Mouse (Mus musculus) adrenal gland, postnatal 25 days (tissue): ENCODE data around the gene Nup85. TPM values are rescaled to one million over a fixed set of nuclear protein-coding genes. Genes with fewer than 3 reads are reported as not detected.

Experiments used
- DNase-seq: peaks from one replicate; pipeline ENCODE4 v3.0.0; 2021; ENCODE audit warnings: mixed read lengths
- total RNA-seq: library from RNA; stranded (reverse); gene quantifications from 2 replicates; pipeline ENCODE4 v1.2.3, GENCODE M21; 2021

Nup85 gene
- total RNA-seq, 1 experiment from 2014 or later, result 54.0 TPM

- no peak for DNase-seq
These were observed 50.3 kb downstream of the Nup85 start for GRCm38 (mm10) chr11:115614346-115615107.

- peak; percentile 59 for DNase-seq
These were observed 51.0 kb downstream of the Nup85 start for GRCm38 (mm10) chr11:115615108-115615825.

- DNase-seq, result peak; percentile 54
These were observed 51.6 kb downstream of the Nup85 start for GRCm38 (mm10) chr11:115615875-115616274.

- DNase-seq, result no peak
These were observed 52.1 kb downstream of the Nup85 start for GRCm38 (mm10) chr11:115616371-115616770.

GRCm38 (mm10) chr11:115616893-115617292 lies 52.7 kb downstream of the Nup85 start:
- peak; percentile 66 for DNase-seq

GRCm38 (mm10) chr11:115618001-115618400 lies 53.8 kb downstream of the Nup85 start:
- DNase-seq, result no peak

- DNase-seq, result no peak
These were observed 54.7 kb downstream of the Nup85 start for GRCm38 (mm10) chr11:115618732-115619516.

- no peak for DNase-seq
These were observed 55.7 kb downstream of the Nup85 start for GRCm38 (mm10) chr11:115619949-115620348.

- DNase-seq, result no peak
These were observed 59.3 kb downstream of the Nup85 start for GRCm38 (mm10) chr11:115623487-115624070.

GRCm38 (mm10) chr11:115625877-115626276 lies 61.6 kb downstream of the Nup85 start:
- DNase-seq, result no peak

- DNase-seq, result no peak
These were observed 62.8 kb downstream of the Nup85 start for GRCm38 (mm10) chr11:115626824-115627616.

GRCm38 (mm10) chr11:115627705-115628464 lies 63.7 kb downstream of the Nup85 start, which contains the start of gene Slc25a19:
TSS of gene Slc25a19 (minus strand) at chr11:115628295.
- DNase-seq, result peak; percentile 99

- DNase-seq, result no peak
These were observed 64.3 kb downstream of the Nup85 start for GRCm38 (mm10) chr11:115628465-115629101.

- DNase-seq, result no peak
These were observed 65.7 kb downstream of the Nup85 start for GRCm38 (mm10) chr11:115629734-115630531.

- DNase-seq, result no peak
These were observed 66.6 kb downstream of the Nup85 start for GRCm38 (mm10) chr11:115630532-115631504.

- no peak for DNase-seq
These were observed 67.3 kb downstream of the Nup85 start for GRCm38 (mm10) chr11:115631505-115631890.

GRCm38 (mm10) chr11:115632247-115632646 lies 68.0 kb downstream of the Nup85 start:
- no peak for DNase-seq

GRCm38 (mm10) chr11:115632862-115633261 lies 68.6 kb downstream of the Nup85 start:
- DNase-seq, result no peak
